Mouse (Mus musculus) ES-Bruce4 (cell line): Measurements from ENCODE around the gene Adss. TPM values are rescaled to one million over a fixed set of nuclear protein-coding genes. Genes with fewer than 3 reads are reported as not detected.

Source experiments
- H3K27ac ChIP-seq: 2 replicates; pipeline ENCODE4 v1.5.1; 2012; ENCODE audit warnings: low read length, inconsistent platforms; ENCODE audit not compliant: insufficient read depth
- H3K27me3 ChIP-seq: 2 replicates; pipeline ENCODE4 v1.6.1; 2012; ENCODE audit warnings: mild to moderate bottlenecking, low read length, inconsistent platforms; ENCODE audit not compliant: control insufficient read depth, poor library complexity, insufficient read depth, severe bottlenecking
- H3K36me3 ChIP-seq: 2 replicates; pipeline ENCODE4 v1.6.1; 2012; ENCODE audit warnings: inconsistent platforms, mild to moderate bottlenecking, low read length, moderate library complexity; ENCODE audit not compliant: control insufficient read depth, poor library complexity, insufficient read depth, severe bottlenecking
- H3K4me1 ChIP-seq: one replicate; pipeline ENCODE4 v1.8.1; 2011; ENCODE audit warnings: low read length; ENCODE audit not compliant: control insufficient read depth, insufficient read depth
- H3K4me3 ChIP-seq: 2 replicates; pipeline ENCODE4 v1.5.1; 2011; ENCODE audit warnings: low read depth, mild to moderate bottlenecking, low read length
- H3K9ac ChIP-seq: 2 replicates; pipeline ENCODE4 v1.6.1; 2012; ENCODE audit warnings: low read depth, mild to moderate bottlenecking, inconsistent platforms; ENCODE audit not compliant: poor library complexity, severe bottlenecking
- H3K9me3 ChIP-seq: replicated peaks from 2 replicates; pipeline ENCODE4 v1.6.1; 2012; ENCODE audit warnings: mild to moderate bottlenecking, low read length, inconsistent platforms; ENCODE audit not compliant: control insufficient read depth, poor library complexity, insufficient read depth, severe bottlenecking
- CTCF ChIP-seq: IDR thresholded peaks from one replicate; pipeline ENCODE4 v1.8.1; 2011; ENCODE audit warnings: low read depth, low read length
- EP300 ChIP-seq: IDR thresholded peaks from 2 replicates; pipeline ENCODE4 v1.6.1; 2011; ENCODE audit warnings: low read depth, low read length; ENCODE audit not compliant: insufficient read depth
- POLR2A ChIP-seq: IDR thresholded peaks from one replicate; pipeline ENCODE4 v1.8.1; 2011; ENCODE audit warnings: low read length; ENCODE audit not compliant: insufficient read depth
- polyA plus RNA-seq: library from polyadenylated mRNA; stranded (reverse); fragments of >200 nt; gene quantifications from 2 replicates; pipeline ENCODE4 v1.2.4, GENCODE M21; 2011; ENCODE audit warnings: low read depth; ENCODE audit not compliant: missing spikeins, insufficient read depth, insufficient read length

Gene Adss
- polyA plus RNA-seq, 1 experiment: 166 TPM

DNA sequence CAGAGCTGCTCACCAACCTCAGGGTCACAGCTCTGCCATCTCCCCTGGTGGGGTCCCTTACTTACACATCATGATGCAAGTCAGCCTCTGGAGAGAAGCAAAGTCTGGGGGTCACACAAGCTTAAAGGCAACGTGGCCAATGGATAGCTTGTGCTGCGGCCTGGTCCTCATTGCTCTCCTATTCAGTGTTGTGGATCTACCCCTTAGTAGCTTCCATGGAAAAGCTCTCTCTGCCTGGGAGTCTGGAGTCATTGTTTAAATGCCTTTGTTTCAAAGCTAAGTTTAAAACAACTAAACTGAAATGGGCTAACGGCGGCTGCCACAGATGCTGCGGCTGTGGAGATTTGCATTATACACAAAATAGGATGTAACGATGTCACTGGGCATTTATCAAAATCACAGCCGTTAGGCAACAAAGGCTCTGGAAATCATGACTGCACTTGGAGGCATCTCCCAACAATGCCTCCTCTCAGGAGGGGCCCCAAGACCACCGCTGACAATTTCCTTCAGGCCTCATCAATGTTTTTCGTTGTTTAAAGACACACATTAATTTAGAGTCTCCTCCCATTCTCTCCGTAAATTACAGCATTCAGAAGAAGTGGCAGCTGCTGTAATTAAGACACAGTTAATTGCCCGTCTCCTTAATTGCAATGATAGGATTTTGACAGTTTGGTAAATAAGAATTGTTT is 77.8 kb downstream of the Adss start:
- H3K27ac ChIP-seq: no peak overlapping the region
- no peaks in the 10 kb centered on the region for H3K4me1 ChIP-seq
- no peak overlapping the region for H3K4me3 ChIP-seq
- no peaks in the 10 kb centered on the region for H3K27me3 ChIP-seq
- no peak overlapping the region for H3K9ac ChIP-seq
- H3K36me3 ChIP-seq: no peaks in the 10 kb centered on the region
- no peak for TF ChIP-seq EP300
- TF ChIP-seq POLR2A: no peak
- TF ChIP-seq CTCF: no peak
- no peaks in the 10 kb centered on the region for H3K9me3 ChIP-seq

DNA sequence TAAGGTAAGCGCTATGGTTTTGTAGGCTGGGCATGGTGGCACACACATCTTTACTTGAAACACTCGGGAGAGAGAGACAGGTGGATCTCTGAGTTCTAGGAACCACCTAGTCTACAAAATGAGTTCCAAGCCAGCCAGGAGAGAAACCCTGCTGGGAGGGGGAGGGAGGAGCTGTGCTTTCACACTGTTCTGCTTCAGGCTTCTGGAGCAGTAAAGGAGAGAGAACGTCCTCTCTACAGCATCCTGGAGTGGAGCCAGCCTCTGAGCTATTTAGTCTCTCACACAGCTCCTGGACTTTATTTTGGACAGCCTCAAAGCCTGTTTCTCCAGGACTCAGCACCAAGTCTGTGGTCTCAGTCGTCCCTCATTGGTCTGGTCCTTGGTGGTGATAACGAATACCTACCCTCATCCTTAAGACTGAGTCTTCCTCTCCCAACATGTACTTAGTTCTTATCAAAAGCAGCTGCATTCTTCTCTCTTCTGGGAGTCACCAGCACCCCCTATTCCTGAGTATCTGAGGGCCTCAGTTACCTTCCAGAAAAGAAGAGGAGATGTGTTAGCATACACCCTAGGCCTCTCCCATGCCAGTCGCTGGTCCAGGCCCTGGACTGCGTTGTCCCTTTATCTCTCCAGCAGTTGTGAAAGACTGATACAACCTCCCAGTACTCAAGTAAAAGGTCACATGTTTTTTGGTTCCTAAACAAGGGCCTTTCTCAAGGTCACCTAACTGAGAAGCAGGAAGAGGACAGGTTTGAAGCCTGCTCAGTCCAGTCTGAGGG is 79.1 kb downstream of the Adss start:
- no peak for TF ChIP-seq POLR2A
- no peak for TF ChIP-seq EP300
- no peak for TF ChIP-seq CTCF

DNA sequence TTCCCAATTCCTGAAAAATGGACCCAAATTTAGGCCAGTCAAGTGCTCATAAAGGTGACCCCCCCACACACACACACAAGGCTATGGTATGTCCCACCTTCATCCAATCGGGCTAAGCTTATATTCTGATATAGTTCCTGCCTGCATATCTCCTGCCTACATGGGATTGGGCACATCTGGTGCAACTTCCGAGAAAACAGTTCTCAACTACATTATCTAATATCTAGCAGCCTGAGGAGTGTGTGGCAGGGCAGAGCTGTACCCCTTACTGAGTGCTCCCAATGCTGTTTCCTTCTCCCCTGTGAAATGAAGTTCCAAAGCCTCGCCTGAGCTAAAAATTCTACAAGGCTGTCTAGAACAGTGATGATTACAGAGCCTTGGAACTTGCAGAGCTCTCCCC is 79.9 kb downstream of the Adss start:
- Histone ChIP-seq H3K9ac (no peak overlapping the region), H3K4me1 (no peaks in the 10 kb centered on the region), H3K27me3 (no peaks in the 10 kb centered on the region), H3K36me3 (no peaks in the 10 kb centered on the region), H3K4me3 (no peak overlapping the region), H3K9me3 (no peaks in the 10 kb centered on the region), H3K27ac (no peak overlapping the region)
- TF ChIP-seq CTCF: no peak
- no peak for TF ChIP-seq POLR2A
- TF ChIP-seq EP300: no peak

More for the DNA sequence above, 79.1 kb downstream of the Adss start:
- Histone ChIP-seq H3K9ac (no peak overlapping the region), H3K27me3 (no peaks in the 10 kb centered on the region), H3K4me1 (no peaks in the 10 kb centered on the region), H3K9me3 (no peaks in the 10 kb centered on the region), H3K27ac (no peak overlapping the region), H3K36me3 (no peaks in the 10 kb centered on the region), H3K4me3 (no peak overlapping the region)

DNA sequence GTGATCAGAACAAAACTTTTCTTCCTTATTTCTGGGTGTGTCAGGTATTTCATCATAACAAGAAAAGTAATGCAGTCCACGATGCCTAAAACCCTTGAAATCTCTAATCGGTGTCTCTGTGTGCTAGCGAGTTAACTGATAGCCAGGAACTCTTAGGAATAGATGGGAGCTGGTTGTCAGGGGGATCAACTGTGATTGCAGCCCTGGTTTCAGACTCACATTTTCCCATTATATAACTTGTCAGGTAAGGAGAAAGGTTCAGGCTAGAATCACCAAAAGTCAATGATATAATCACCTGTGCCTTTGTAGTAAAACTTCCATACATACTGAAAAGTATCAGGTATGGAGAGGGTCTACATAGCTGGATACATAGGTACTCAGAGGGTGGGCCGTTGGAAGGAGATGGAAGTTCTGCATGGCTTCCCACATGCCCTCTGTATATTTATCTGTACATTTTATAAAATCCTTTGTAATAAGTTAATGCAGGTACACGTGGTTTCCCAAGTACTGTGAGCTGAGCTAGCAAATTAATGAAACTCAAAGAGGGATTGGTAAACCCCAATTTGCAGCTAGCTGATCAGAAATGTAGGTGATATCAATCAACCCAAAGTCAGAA is 81.8 kb downstream of the Adss start:
- no peaks in the 10 kb centered on the region for H3K27me3 ChIP-seq
- H3K36me3 ChIP-seq: no peaks in the 10 kb centered on the region
- no peaks in the 10 kb centered on the region for H3K4me1 ChIP-seq
- H3K9me3 ChIP-seq: no peaks in the 10 kb centered on the region
- TF ChIP-seq CTCF (no peak), EP300 (no peak), POLR2A (no peak)
- no peak overlapping the region for H3K27ac ChIP-seq
- no peak overlapping the region for H3K4me3 ChIP-seq
- no peak overlapping the region for H3K9ac ChIP-seq

DNA sequence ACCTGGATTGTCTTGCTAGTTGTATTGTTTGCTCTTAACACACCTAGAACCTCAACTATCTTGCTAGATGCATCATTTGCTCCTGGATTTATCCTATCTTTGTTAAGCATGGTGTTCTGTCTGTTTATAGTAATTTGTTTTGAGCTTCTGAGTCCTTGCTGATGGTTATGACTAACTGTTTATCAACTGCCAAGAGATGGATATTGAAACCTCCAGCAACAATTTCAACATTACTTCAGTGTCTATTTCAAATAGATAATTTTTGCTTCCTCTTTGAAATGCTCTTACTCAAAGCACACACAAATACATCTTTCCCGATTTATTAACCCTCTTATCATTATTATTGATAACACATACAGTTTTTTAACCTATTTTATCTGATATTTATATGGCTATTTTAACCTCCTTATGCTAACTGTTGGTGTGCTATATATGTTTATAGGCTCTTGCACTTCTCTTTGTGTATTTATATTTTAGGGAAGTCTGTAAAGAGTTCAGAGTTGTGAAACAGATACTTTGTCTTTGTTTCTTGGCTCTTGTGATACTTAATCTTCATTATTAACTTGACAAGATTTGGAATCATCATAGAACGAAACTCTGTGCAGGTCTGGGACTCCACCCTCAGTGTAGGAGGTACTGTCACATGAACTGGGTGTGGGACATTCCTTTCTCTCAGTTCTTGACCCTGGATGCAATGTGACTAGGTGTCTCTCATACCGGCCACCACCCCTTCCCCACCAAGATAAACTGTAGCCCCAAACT is 82.5 kb downstream of the Adss start:
- H3K4me3 ChIP-seq: no peak overlapping the region

More for the DNA sequence above, 82.5 kb downstream of the Adss start:
- Histone ChIP-seq H3K4me1 (no peaks in the 10 kb centered on the region), H3K36me3 (no peaks in the 10 kb centered on the region), H3K9ac (no peak overlapping the region), H3K27ac (no peak overlapping the region), H3K27me3 (no peaks in the 10 kb centered on the region), H3K9me3 (no peaks in the 10 kb centered on the region)
- TF ChIP-seq POLR2A: no peak
- no peak for TF ChIP-seq EP300
- no peak for TF ChIP-seq CTCF

Other genes starting within 250 kb of the Adss start
- gene 1700016C15Rik, start 66.7 kb downstream of the Adss start, polyA plus RNA-seq: not detected in 2 replicates
- gene Catspere2, start 186.9 kb upstream of the Adss start, polyA plus RNA-seq: not detected in 2 replicates